Mouse (Mus musculus) macrophage (primary cell): ENCODE measurements around the gene Olfr1230. TPM values are rescaled to one million over a fixed set of nuclear protein-coding genes. Genes with fewer than 3 reads are reported as not detected.

ENCODE experiments used
- H3K27ac ChIP-seq: fragments of 350-480 bp; formaldehyde crosslinking; 2 replicates; pipeline ENCODE4 v1.9.0; 2021
- H3K36me3 ChIP-seq: fragments of 350-480 bp; formaldehyde crosslinking; 2 replicates; pipeline ENCODE4 v1.9.0; 2021; ENCODE audit errors: inconsistent target
- H3K4me3 ChIP-seq: fragments of 350-480 bp; formaldehyde crosslinking; 2 replicates; pipeline ENCODE4 v1.9.0; 2021; ENCODE audit errors: inconsistent target
- H3K79me2 ChIP-seq: fragments of 350-480 bp; formaldehyde crosslinking; 2 replicates; pipeline ENCODE4 v1.9.0; 2021; ENCODE audit errors: inconsistent target
- WGBS: methylation state at CpG from one replicate; pipeline ENCODE4 v1.1.7; 2026; ENCODE audit warnings: inconsistent platforms; ENCODE audit not compliant: missing documents; 5-methylcytosine and 5-hydroxymethylcytosine counted together
- polyA plus RNA-seq: library from polyadenylated mRNA; stranded (reverse); fragments of 250-400 nt; gene quantifications from 3 replicates; pipeline ENCODE4 v1.2.4, GENCODE M21; 2018; ENCODE audit warnings: inconsistent platforms
- total RNA-seq, 78 experiments: library from RNA; depleted of rRNA; stranded (reverse); fragments of 250-400 nt; gene quantifications; 1 replicate in 9 of 78; 2 replicates in 24 of 78; 3 replicates in 43 of 78; 4 replicates in 2 of 78; pipeline ENCODE4 v1.2.4; 2018; ENCODE audit warnings: inconsistent platforms in 56 of 78

Gene Olfr1230
- total RNA-seq (2018; cell fraction: chromatin; rRNA removed), result not detected
- total RNA-seq (2018; cell fraction: cytosol; rRNA removed), result not detected
- not detected for total RNA-seq (2018; cell fraction: nucleus; rRNA removed)
- polyA plus RNA-seq, result not detected in 3 replicates

- H3K4me3 ChIP-seq, result no peak within 1 kb of the TSS
- no peaks in the 10 kb centered on the region for H3K36me3 ChIP-seq
- no peak within 1 kb of the TSS for H3K27ac ChIP-seq
- 80% methylated on average over 1 of the region's 1 CpGs for WGBS
- no peaks in the 10 kb centered on the region for H3K79me2 ChIP-seq
Observed at GRCm38 (mm10) chr2:89297168-89297567, at the start of gene Olfr1230. Gene Olfr1230 (minus strand): TSS chr2:89297268.

GRCm38 (mm10) chr2:89342298-89342697, 45.2 kb upstream of the Olfr1230 start, which contains the start of gene Olfr1233:
Gene Olfr1233 (minus strand): TSS chr2:89342398.
- H3K4me3 ChIP-seq, result no peak within 1 kb of the TSS
- H3K36me3 ChIP-seq, result no peaks in the 10 kb centered on the region
- no peak within 1 kb of the TSS for H3K27ac ChIP-seq
- H3K79me2 ChIP-seq, result no peaks in the 10 kb centered on the region

- Histone ChIP-seq H3K27ac (no peak within 1 kb of the TSS), H3K79me2 (no peaks in the 10 kb centered on the region), H3K4me3 (no peak within 1 kb of the TSS), H3K36me3 (no peaks in the 10 kb centered on the region)
Observed at GRCm38 (mm10) chr2:89329575-89329974, 32.5 kb upstream of the Olfr1230 start, which contains the start of gene Olfr1232. Gene Olfr1232 (minus strand): TSS chr2:89329675.

DNA sequence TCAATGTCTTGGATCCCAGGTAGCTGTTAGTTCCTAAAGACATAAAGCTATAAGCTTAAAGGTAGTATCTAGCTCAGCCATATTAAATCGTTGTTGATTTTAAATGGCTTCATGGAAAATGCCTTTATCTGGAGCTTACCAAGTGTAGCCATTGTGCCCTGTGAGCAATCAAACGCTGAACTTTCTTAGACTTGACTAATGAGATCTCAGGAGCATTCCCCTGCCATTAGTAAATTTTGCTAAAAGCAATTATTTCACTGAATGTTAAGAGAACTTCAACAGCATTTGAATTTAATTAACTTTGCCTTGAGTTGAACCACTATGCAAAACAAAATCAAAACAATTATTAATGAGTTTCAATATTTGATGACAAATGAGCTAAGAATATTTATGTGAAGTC, 9.9 kb upstream of the Olfr1230 start, which contains the start of gene Olfr1231:
TSS of gene Olfr1231 (minus strand) at position 101 of the 400 bp plus-strand sequence.
- Histone ChIP-seq H3K36me3 (no peaks in the 10 kb centered on the region), H3K79me2 (no peaks in the 10 kb centered on the region)
- 63% methylated on average over 2 of the region's 2 CpGs for WGBS

DNA sequence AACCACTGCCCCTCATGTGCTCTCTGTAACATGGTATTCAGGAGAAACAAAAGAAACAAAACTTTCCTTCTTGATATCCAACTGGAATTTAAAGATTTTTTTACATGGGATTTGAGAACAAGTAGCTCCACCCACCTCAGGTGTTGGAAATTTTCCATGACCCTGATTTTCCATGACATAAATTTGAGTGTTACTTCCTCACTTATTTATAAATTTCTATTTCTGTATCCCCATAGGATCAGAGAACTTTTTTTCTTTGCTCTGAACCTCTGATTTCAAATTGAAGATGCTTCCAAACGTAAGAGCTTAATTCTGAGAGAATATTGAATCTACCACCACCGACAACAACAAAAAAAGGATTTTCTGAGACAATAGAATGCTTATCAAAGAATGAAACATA, 9.2 kb downstream of the Olfr1230 start, which contains the start of gene Olfr1229:
TSS of gene Olfr1229 (minus strand) at position 101 of the 400 bp plus-strand sequence.
- no peak within 1 kb of the TSS for H3K4me3 ChIP-seq

More for the DNA sequence above, 9.9 kb upstream of the Olfr1230 start, which contains the start of gene Olfr1231:
- H3K27ac ChIP-seq, result no peak within 1 kb of the TSS
- no peak within 1 kb of the TSS for H3K4me3 ChIP-seq

DNA sequence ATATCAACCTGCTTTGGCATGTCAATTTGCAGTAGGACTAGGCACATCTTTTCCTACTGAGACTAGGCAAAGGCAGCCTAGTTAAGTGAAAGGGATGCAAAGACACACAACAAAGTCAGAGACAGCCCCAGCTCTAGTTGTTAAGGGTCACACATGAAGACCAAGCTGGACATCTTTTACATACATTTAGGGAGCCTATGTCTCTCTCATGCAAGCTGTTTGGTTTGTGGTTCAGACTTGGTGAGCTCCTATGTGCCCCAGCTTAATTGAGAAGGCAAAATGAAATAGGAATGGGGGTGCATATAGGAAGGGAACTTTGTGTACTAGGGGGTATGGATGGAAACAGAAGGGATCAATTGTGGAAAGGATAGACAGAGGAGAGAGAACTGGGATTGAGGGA, 43.1 kb downstream of the Olfr1230 start, which contains the start of gene Olfr1228:
TSS of gene Olfr1228 (minus strand) at position 101 of the 400 bp plus-strand sequence.
- Histone ChIP-seq H3K4me3 (no peak within 1 kb of the TSS), H3K79me2 (no peaks in the 10 kb centered on the region), H3K36me3 (no peaks in the 10 kb centered on the region), H3K27ac (no peak within 1 kb of the TSS)

More for the DNA sequence above, 9.2 kb downstream of the Olfr1230 start, which contains the start of gene Olfr1229:
- 88% methylated on average over 2 of the region's 2 CpGs for WGBS
- Histone ChIP-seq H3K36me3 (no peaks in the 10 kb centered on the region), H3K27ac (no peak within 1 kb of the TSS), H3K79me2 (no peaks in the 10 kb centered on the region)

Other genes starting within 250 kb of the Olfr1230 start
- gene Olfr1218, start 236.1 kb downstream of the Olfr1230 start, polyA plus RNA-seq, result not detected in 3 replicates
- gene Olfr1219, start 213.8 kb downstream of the Olfr1230 start, polyA plus RNA-seq, result not detected in 3 replicates
- gene Olfr1220, start 190.4 kb downstream of the Olfr1230 start, polyA plus RNA-seq, result not detected in 3 replicates
- gene Olfr1221, start 180.0 kb downstream of the Olfr1230 start, polyA plus RNA-seq, result not detected in 3 replicates
- not detected in 3 replicates for gene Olfr1222, start 164.2 kb downstream of the Olfr1230 start, polyA plus RNA-seq
- gene Olfr1223, start 145.7 kb downstream of the Olfr1230 start, polyA plus RNA-seq, result not detected in 3 replicates
- not detected in 3 replicates for gene Olfr1224-ps1, start 133.2 kb downstream of the Olfr1230 start, polyA plus RNA-seq
- not detected in 3 replicates for gene Olfr1225, start 122.6 kb downstream of the Olfr1230 start, polyA plus RNA-seq
- gene Olfr1226, start 97.2 kb downstream of the Olfr1230 start, polyA plus RNA-seq, result not detected in 3 replicates
- not detected in 3 replicates for gene Olfr1228, start 43.2 kb downstream of the Olfr1230 start, polyA plus RNA-seq
- not detected in 3 replicates for gene Olfr1229, start 9.3 kb downstream of the Olfr1230 start, polyA plus RNA-seq
- gene Olfr1231, start 9.8 kb upstream of the Olfr1230 start, polyA plus RNA-seq, result not detected in 3 replicates
- not detected in 3 replicates for gene Olfr1232, start 32.4 kb upstream of the Olfr1230 start, polyA plus RNA-seq
- gene Olfr1233, start 45.1 kb upstream of the Olfr1230 start, polyA plus RNA-seq, result not detected in 3 replicates
- gene Olfr1234, start 67.6 kb upstream of the Olfr1230 start, polyA plus RNA-seq, result not detected in 3 replicates
- not detected in 3 replicates for gene Olfr1238, start 112.4 kb upstream of the Olfr1230 start, polyA plus RNA-seq
- gene Olfr1239, start 123.1 kb upstream of the Olfr1230 start, polyA plus RNA-seq, result not detected in 3 replicates
- not detected in 3 replicates for gene Olfr1240, start 145.7 kb upstream of the Olfr1230 start, polyA plus RNA-seq
- gene Olfr1241, start 189.9 kb upstream of the Olfr1230 start, polyA plus RNA-seq, result not detected in 3 replicates
- gene Olfr1242, start 201.1 kb upstream of the Olfr1230 start, polyA plus RNA-seq, result not detected in 3 replicates
- not detected in 3 replicates for gene Olfr1243, start 234.2 kb upstream of the Olfr1230 start, polyA plus RNA-seq